Mouse (Mus musculus): ENCODE results near the gene Hes2.

DNA sequence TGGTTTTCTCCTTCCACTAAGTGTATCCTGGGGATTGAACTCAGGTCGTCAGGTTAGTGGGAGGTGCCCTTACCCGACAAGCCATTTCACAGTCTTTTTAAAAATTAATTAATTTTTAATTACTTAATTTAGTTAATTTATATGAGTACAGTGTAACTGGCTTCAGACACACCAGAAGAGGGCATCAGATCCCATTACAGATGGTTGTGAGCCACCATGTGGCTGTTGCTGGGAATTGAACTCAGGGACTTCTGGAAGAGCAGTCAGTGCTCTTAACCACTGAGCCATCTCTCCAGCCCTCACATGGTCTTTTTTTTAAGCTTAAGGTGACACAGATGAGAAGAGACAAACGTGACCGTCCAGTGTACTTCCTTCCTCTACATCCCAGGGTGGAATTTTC is 3.6 kb upstream of the Hes2 start:
- no peak for TF ChIP-seq POLR2A (IDR thresholded peaks at IDR 0.05; ENCODE audit: control insufficient read depth, low read depth, low read length)
- TF ChIP-seq CTCF (IDR thresholded peaks at IDR 0.05; ENCODE audit: control insufficient read depth, insufficient read depth, insufficient replicate concordance, low read depth, low read length): no peak

All from testis, adult 2 months (tissue).